Mouse (Mus musculus): ENCODE measurements at regions not wholly inside any gene's neighbourhood (a gene's known extent, or its start where the extent isn't known, plus 50 kb on each side); places are given as distances from the start of the nearest gene placed in this dataset.
A peak's percentile ranks its signal among the peaks of the same experiment; 100 is the strongest.

- ATAC-seq (peak; percentile 58), DNase-seq (peak; percentile 7)
- no peak overlapping the region for H3K9ac ChIP-seq
- H3K27me3 ChIP-seq (ENCODE audit: insufficient read depth, low read length): no peaks in the 10 kb centered on the region
- no peak overlapping the region for H3K4me2 ChIP-seq (ENCODE audit: low read depth)
- TF ChIP-seq CTCF (IDR thresholded peaks at IDR 0.05; ENCODE audit: low read depth): no peak
- no peak overlapping the region for H3K27ac ChIP-seq (ENCODE audit: low read depth, low read length)
- no peaks in the 10 kb centered on the region for H3K9me3 ChIP-seq (ENCODE audit: low read length)
- no peak overlapping the region for H3K4me3 ChIP-seq (ENCODE audit: low read depth, low read length)
- no peaks in the 10 kb centered on the region for H3K36me3 ChIP-seq (ENCODE audit: insufficient read depth)
- H3K4me1 ChIP-seq (ENCODE audit: insufficient read depth): no peaks in the 10 kb centered on the region
- 55% methylated on average over 7 of the region's 7 CpGs for WGBS
Observed at GRCm38 (mm10) chr10:84229224-84229921, 211.0 kb downstream of the Nuak1 start.

GRCm38 (mm10) chr10:84230011-84230781 lies 210.2 kb downstream of the Nuak1 start:
- Histone ChIP-seq H3K4me3 (ENCODE audit: low read depth, low read length) (no peak overlapping the region), H3K4me1 (ENCODE audit: insufficient read depth) (no peaks in the 10 kb centered on the region), H3K36me3 (ENCODE audit: insufficient read depth) (no peaks in the 10 kb centered on the region), H3K27ac (ENCODE audit: low read depth, low read length) (no peak overlapping the region), H3K9ac (no peak overlapping the region), H3K27me3 (ENCODE audit: insufficient read depth, low read length) (no peaks in the 10 kb centered on the region), H3K9me3 (ENCODE audit: low read length) (no peaks in the 10 kb centered on the region), H3K4me2 (ENCODE audit: low read depth) (no peak overlapping the region)
- DNase-seq: no peak
- TF ChIP-seq CTCF (IDR thresholded peaks at IDR 0.05; ENCODE audit: low read depth): no peak
- ATAC-seq: no peak
- WGBS: 81% methylated on average over 18 of the region's 18 CpGs

DNA sequence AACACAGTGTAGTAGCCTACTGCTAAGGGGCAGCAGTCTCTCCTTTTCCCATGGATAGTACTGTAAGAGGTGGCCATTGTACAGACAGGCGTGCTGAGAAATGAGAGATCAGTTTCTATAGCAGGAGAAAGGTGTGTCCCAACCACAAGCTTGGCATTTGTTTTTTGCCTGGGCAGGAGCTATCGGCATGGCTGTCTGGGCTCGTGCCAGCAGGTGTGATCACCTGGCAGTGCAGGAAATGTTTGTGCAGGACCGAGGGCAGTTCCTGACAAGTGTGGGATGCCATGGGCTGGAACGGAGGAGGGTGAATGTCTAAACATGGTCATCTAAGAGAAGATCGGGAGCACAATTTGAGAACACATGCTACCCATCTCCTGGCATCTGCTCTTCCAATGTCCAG lies 205.4 kb downstream of the Nuak1 start:
- H3K27me3 ChIP-seq (ENCODE audit: insufficient read depth, low read length): no peaks in the 10 kb centered on the region
- DNase-seq (no peak), ATAC-seq (no peak)
- no peak overlapping the region for H3K27ac ChIP-seq (ENCODE audit: low read depth, low read length)
- H3K36me3 ChIP-seq (ENCODE audit: insufficient read depth): no peaks in the 10 kb centered on the region
- H3K9ac ChIP-seq: no peak overlapping the region
- no peaks in the 10 kb centered on the region for H3K9me3 ChIP-seq (ENCODE audit: low read length)
- no peak overlapping the region for H3K4me2 ChIP-seq (ENCODE audit: low read depth)
- H3K4me3 ChIP-seq (ENCODE audit: low read depth, low read length): no peak overlapping the region
- H3K4me1 ChIP-seq (ENCODE audit: insufficient read depth): no peaks in the 10 kb centered on the region
- 96% methylated on average over 6 of the region's 6 CpGs for WGBS
- no peak for TF ChIP-seq CTCF (IDR thresholded peaks at IDR 0.05; ENCODE audit: low read depth)

GRCm38 (mm10) chr10:84236236-84236635 lies 204.2 kb downstream of the Nuak1 start:
- TF ChIP-seq CTCF (IDR thresholded peaks at IDR 0.05; ENCODE audit: low read depth): no peak
- H3K9me3 ChIP-seq (ENCODE audit: low read length): no peaks in the 10 kb centered on the region
- H3K4me3 ChIP-seq (ENCODE audit: low read depth, low read length): no peak overlapping the region
- WGBS: 73% methylated on average over 2 of the region's 2 CpGs
- no peak overlapping the region for H3K27ac ChIP-seq (ENCODE audit: low read depth, low read length)
- H3K36me3 ChIP-seq (ENCODE audit: insufficient read depth): no peaks in the 10 kb centered on the region
- ATAC-seq (no peak), DNase-seq (no peak)
- no peak overlapping the region for H3K9ac ChIP-seq
- no peaks in the 10 kb centered on the region for H3K4me1 ChIP-seq (ENCODE audit: insufficient read depth)
- H3K27me3 ChIP-seq (ENCODE audit: insufficient read depth, low read length): no peaks in the 10 kb centered on the region
- no peak overlapping the region for H3K4me2 ChIP-seq (ENCODE audit: low read depth)

- H3K4me1 ChIP-seq (ENCODE audit: insufficient read depth): no peaks in the 10 kb centered on the region
- no peaks in the 10 kb centered on the region for H3K36me3 ChIP-seq (ENCODE audit: insufficient read depth)
- 37% methylated on average over 18 of the region's 18 CpGs for WGBS
- no peak overlapping the region for H3K4me3 ChIP-seq (ENCODE audit: low read depth, low read length)
- H3K27me3 ChIP-seq (ENCODE audit: insufficient read depth, low read length): no peaks in the 10 kb centered on the region
- peak; percentile 35 for DNase-seq
- no peaks in the 10 kb centered on the region for H3K9me3 ChIP-seq (ENCODE audit: low read length)
- ATAC-seq: peak; percentile 53; the same call in 1 of the 2 replicates
- TF ChIP-seq CTCF (IDR thresholded peaks at IDR 0.05; ENCODE audit: low read depth): no peak
- H3K4me2 ChIP-seq (ENCODE audit: low read depth): no peak overlapping the region
- H3K9ac ChIP-seq: no peak overlapping the region
- H3K27ac ChIP-seq (ENCODE audit: low read depth, low read length): no peak overlapping the region
Observed at GRCm38 (mm10) chr10:84238279-84238963, 202.0 kb downstream of the Nuak1 start.

DNA sequence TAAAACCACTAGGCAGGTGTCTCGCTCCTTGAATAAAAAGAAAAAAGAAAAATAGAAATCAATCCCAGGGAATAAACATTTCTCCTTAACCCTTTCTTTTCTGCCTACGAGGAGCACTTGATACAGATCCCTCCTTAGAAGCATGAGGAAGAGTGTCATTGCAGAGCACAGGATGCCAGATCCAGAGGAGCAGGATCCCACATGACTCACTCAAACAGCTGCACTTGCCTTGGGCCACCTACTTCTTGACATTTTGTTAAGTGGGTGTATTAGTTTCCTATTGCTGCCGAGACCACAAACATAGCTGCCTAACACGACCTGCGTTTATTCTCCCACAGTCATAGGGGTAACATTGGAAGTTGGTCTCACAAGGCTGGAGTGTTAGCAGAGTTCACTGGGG lies 197.1 kb downstream of the Nuak1 start:
- no peak overlapping the region for H3K9ac ChIP-seq
- H3K4me3 ChIP-seq (ENCODE audit: low read depth, low read length): no peak overlapping the region
- 93% methylated on average over 5 of the region's 5 CpGs for WGBS
- no peak overlapping the region for H3K27ac ChIP-seq (ENCODE audit: low read depth, low read length)
- no peaks in the 10 kb centered on the region for H3K4me1 ChIP-seq (ENCODE audit: insufficient read depth)
- no peaks in the 10 kb centered on the region for H3K36me3 ChIP-seq (ENCODE audit: insufficient read depth)
- no peaks in the 10 kb centered on the region for H3K27me3 ChIP-seq (ENCODE audit: insufficient read depth, low read length)
- no peak for TF ChIP-seq CTCF (IDR thresholded peaks at IDR 0.05; ENCODE audit: low read depth)
- no peak for ATAC-seq
- no peaks in the 10 kb centered on the region for H3K9me3 ChIP-seq (ENCODE audit: low read length)
- no peak overlapping the region for H3K4me2 ChIP-seq (ENCODE audit: low read depth)
- DNase-seq: no peak

- no peak for DNase-seq
- H3K4me1 ChIP-seq (ENCODE audit: insufficient read depth): no peaks in the 10 kb centered on the region
- H3K9ac ChIP-seq: no peak overlapping the region
- no peaks in the 10 kb centered on the region for H3K9me3 ChIP-seq (ENCODE audit: low read length)
- TF ChIP-seq CTCF (IDR thresholded peaks at IDR 0.05; ENCODE audit: low read depth): no peak
- H3K36me3 ChIP-seq (ENCODE audit: insufficient read depth): no peaks in the 10 kb centered on the region
- no peak overlapping the region for H3K4me3 ChIP-seq (ENCODE audit: low read depth, low read length)
- 98% methylated on average over 3 of the region's 3 CpGs for WGBS
- no peak for ATAC-seq
- no peaks in the 10 kb centered on the region for H3K27me3 ChIP-seq (ENCODE audit: insufficient read depth, low read length)
- H3K27ac ChIP-seq (ENCODE audit: low read depth, low read length): no peak overlapping the region
- no peak overlapping the region for H3K4me2 ChIP-seq (ENCODE audit: low read depth)
Observed at GRCm38 (mm10) chr10:84249346-84249745, 191.1 kb downstream of the Nuak1 start.

Measured in forebrain, postnatal 0 days (tissue).